Mouse (Mus musculus): ENCODE data around the gene H2-D1.

The H2-D1 gene

GRCm38 (mm10) chr17:35240384-35241304, 21.9 kb upstream of the H2-D1 start:
- no peak for DNase-seq (ENCODE audit: low read depth)

- peak; percentile 98 for DNase-seq (ENCODE audit: low read depth)
These were observed 21.1 kb upstream of the H2-D1 start, which contains the start of gene Ddx39b for GRCm38 (mm10) chr17:35241305-35242014. TSS of gene Ddx39b (plus strand) at chr17:35241746.

DNA sequence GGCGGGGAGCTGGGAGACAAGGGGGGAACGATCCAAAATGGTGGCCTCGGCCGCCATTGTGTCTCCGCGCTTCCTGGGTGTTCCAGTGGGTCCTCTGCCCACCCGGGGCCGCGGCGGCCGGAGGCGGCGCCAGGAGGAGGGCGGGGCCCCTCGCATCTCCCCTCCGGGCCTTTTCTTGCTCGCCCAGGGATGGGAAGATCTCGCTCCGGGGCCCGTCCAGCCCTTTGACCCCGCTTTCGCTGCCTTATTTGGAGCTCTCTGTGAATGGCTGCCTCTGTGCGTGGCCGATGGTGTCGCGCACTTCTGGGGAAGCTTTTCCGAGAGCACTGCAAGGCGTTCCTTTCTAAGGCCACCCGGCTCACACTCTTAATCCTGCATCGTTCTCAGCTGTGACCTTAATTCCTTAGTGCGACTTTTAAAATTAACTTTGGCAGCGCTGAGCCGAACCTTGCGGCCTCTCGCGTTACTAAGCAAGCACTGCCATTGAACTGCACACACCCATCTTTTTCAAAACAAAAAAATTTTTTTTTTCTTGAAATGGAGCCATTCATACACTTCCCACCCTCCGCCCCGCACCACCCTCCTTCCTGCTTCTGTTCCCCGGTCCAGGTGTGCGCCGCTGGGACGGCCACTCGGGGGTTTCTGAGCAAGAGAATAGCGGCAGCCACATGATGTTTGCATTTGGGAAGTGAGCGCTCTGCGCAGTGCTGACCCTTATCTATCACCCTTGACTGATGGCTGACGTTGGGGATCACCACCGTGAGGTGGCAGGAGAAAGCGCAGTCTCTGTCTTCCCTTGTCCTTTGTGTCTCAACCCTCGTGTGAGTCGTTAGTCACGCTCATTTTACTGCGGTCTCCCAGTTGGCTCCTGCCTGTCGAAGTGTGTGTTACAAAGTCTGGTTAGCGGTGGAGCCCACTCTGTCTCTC, 20.3 kb upstream of the H2-D1 start:
- DNase-seq (ENCODE audit: low read depth): peak; percentile 90

- peak; percentile 74 for DNase-seq (ENCODE audit: low read depth)
These were observed 19.4 kb upstream of the H2-D1 start for GRCm38 (mm10) chr17:35243086-35243485.

DNA sequence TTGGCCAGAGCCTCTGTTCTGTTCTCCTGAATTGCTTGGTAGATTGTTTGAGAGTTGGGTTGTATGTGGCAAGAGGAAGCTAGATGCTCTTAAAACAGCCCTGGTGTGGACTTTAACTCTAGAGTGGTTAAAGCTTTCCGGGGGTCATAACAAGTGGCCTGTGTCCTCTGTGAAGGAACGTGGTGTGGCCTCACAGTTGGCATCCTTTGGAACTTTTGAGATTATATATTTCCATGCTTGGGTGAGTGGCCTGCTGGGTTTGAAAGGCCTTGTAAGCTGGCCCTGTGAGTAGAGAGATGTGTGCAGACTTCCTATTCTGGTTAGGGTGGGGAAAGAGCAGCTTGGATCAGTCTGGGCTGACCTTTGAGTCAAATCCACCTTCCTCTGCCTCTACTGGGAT, 17.5 kb upstream of the H2-D1 start:
- DNase-seq (ENCODE audit: low read depth): no peak

- peak; percentile 81 for DNase-seq (ENCODE audit: low read depth)
These were observed 16.6 kb upstream of the H2-D1 start for GRCm38 (mm10) chr17:35245731-35246623.

- no peak for DNase-seq (ENCODE audit: low read depth)
These were observed 15.4 kb upstream of the H2-D1 start for GRCm38 (mm10) chr17:35247144-35247543.

GRCm38 (mm10) chr17:35248986-35249385, 13.5 kb upstream of the H2-D1 start:
- no peak for DNase-seq (ENCODE audit: low read depth)

DNA sequence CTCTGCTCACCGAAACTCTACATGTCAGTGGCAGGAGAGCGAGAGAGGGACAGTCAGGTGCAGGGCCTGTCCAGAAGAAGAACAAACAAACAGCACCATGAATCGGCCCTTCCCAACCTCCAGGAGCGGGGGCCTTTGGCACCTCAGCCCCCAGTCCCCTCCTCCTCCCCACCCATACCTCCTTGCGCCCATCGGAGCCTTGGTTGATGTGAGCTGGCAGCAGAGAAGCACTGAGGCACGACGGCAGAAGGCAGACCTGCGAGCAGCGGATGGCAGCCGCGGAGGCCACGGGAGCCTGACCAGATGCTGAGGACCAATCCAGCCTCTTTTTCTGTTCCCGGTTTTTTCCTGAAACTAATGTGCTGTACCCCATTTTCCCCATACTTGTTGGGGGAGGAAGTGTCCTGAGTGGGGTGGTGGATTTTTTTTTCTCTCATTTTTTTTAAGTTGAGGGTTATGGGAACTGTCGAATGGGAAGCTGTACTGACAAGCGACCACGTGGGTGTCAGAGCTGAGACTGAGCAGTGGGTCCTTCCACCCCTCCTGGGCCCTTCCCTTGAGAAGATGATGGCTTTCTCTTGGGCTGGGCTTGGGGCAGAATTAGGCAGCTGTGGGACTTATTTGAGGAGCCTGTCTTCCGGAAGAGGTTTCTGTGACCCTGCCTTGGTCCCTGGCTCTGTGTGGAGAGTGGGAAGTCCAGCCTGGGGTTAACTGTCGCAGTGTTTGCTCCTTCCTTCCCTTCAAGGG, 12.9 kb upstream of the H2-D1 start:
- no peak for DNase-seq (ENCODE audit: low read depth)

DNA sequence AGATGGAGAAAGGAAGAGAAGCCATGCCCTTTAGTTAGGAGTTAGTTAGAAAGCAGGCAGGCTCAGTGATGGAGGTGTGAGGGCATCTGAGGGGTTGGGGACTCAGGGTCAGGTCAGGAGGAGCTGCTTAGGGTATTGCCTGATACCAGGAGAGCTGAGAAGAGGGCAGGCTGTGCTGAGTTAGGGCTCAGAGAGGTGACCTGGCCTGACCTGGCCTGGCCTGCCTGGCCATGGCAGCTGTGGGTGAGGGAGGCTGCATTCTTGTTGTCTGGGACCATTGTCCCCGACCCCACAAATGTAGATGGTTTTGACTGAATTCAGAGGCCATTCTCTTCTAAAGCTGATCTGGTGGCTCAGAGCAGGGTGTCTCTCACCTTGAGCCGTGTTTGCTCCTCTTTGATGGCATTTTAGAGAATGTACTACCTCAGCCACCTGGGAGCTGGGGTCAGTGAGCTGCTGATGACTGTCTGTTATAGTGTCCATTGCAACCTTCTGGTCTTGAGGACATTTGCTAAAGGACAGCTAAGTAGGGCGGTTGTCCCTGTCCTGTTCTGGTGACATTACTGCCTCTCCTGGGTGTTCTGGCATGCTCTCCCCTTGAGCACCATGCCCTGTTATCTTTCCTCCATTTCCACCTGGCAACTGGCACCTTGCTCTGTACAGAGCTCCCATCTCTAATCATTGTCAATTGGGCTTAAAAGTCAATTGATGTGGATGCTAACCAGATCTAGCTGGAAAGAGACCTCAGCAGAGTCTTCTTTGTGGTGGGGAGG, 12.0 kb upstream of the H2-D1 start:
- no peak for DNase-seq (ENCODE audit: low read depth)

GRCm38 (mm10) chr17:35251162-35251719, 11.3 kb upstream of the H2-D1 start:
- DNase-seq (ENCODE audit: low read depth): no peak

DNA sequence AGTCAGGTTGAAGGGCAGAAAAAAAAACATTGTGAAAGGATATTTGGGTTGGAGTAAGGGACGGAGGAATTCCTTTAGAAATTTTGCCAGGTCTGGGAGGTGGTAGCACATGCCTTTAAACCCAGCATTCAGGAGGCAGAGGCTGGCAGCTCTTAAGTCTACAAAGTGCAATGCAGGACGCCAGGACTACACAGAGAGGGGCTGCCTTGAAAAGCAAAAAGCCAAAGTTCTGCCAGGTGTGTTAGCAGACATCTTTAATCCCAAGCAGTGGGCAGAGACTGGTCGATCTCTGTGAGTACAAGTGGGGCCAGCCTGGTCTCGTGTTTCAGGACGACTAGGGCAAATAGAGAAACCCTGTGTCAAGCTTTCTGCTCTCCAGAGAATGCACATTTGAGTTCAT, 10.5 kb upstream of the H2-D1 start:
- DNase-seq (ENCODE audit: low read depth): no peak

- no peak for DNase-seq (ENCODE audit: low read depth)
These were observed 9.8 kb upstream of the H2-D1 start for GRCm38 (mm10) chr17:35252619-35253292.

GRCm38 (mm10) chr17:35253293-35254093, 9.0 kb upstream of the H2-D1 start:
- DNase-seq (ENCODE audit: low read depth): no peak

GRCm38 (mm10) chr17:35254241-35255098, 8.1 kb upstream of the H2-D1 start:
- peak; percentile 86 for DNase-seq (ENCODE audit: low read depth)

- no peak for DNase-seq (ENCODE audit: low read depth)
These were observed 7.2 kb upstream of the H2-D1 start for GRCm38 (mm10) chr17:35255301-35255700.

DNA sequence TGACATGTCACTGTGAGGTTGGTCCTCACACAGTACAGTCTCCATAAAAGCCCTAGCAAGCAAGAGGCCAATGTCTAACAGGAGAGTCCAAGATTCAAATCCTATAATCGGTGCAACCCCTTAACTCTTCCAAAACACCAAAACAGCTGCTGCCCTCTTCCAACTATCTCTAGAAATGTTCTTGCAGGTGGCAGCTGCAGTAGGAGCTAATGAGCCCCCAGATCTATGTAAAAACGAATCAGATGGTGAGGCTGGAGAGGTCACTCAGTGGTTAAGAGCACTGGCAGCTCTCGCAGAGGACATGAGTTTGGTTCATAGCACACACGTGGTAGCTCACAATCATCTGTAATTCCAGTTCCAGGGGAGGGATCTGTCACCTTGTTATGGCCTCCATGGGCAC, 6.8 kb upstream of the H2-D1 start:
- DNase-seq (ENCODE audit: low read depth): no peak

Measured in induced T-regulatory cell, adult 2 months (primary cell).